Mouse (Mus musculus) liver, postnatal 0 days (tissue): Measurements from ENCODE around the gene R3hcc1l. TPM values are rescaled to one million over a fixed set of nuclear protein-coding genes. Genes with fewer than 3 reads are reported as not detected.

ENCODE experiments used
- ATAC-seq: fragments of 200-750 bp; cut with Nextera tagmentation; 2 replicates; pipeline ENCODE4 v1.8.0; 2017; ENCODE audit warnings: mild to moderate bottlenecking, moderate library complexity
- DNase-seq: peaks from one replicate; pipeline ENCODE4 v3.0.0-alpha.2; 2016
- H3K27ac ChIP-seq: fragments of 300-500 bp; sonication (generic); 2 replicates; pipeline ENCODE4 v1.5.1; 2014; ENCODE audit warnings: antibody characterized with exemption, moderate library complexity, mild to moderate bottlenecking, low read depth
- H3K27me3 ChIP-seq: fragments of 300-500 bp; sonication (generic); 2 replicates; pipeline ENCODE4 v1.6.1; 2014; ENCODE audit warnings: low read length, control low read depth, mixed read lengths; ENCODE audit not compliant: insufficient read depth
- H3K36me3 ChIP-seq: fragments of 300-500 bp; sonication (generic); replicated peaks from 2 replicates; pipeline ENCODE4 v1.6.1; 2014; ENCODE audit warnings: mild to moderate bottlenecking, control low read depth, low read length, moderate library complexity, mixed read lengths; ENCODE audit not compliant: insufficient read depth
- H3K4me1 ChIP-seq: fragments of 300-500 bp; sonication (generic); 2 replicates; pipeline ENCODE4 v1.6.1; 2014; ENCODE audit warnings: antibody characterized with exemption, mild to moderate bottlenecking, control low read depth; ENCODE audit not compliant: insufficient read depth
- H3K4me2 ChIP-seq: fragments of 300-500 bp; sonication (generic); 2 replicates; pipeline ENCODE4 v1.6.1; 2014; ENCODE audit warnings: low read depth, mild to moderate bottlenecking, low read length, moderate library complexity, mixed read lengths
- H3K4me3 ChIP-seq: fragments of 300-500 bp; sonication (generic); 2 replicates; pipeline ENCODE4 v1.5.1; 2014; ENCODE audit warnings: low read depth, low read length
- H3K9ac ChIP-seq: fragments of 300-500 bp; sonication (generic); replicated peaks from 2 replicates; pipeline ENCODE4 v1.6.1; 2014; ENCODE audit warnings: mild to moderate bottlenecking, moderate library complexity
- H3K9me3 ChIP-seq: fragments of 300-500 bp; sonication (generic); 2 replicates; pipeline ENCODE4 v1.6.1; 2016; ENCODE audit warnings: mild to moderate bottlenecking, control low read depth, low read length, mixed read lengths
- CTCF ChIP-seq: sonication (generic); IDR thresholded peaks from 2 replicates; pipeline ENCODE4 v1.5.1; 2016; ENCODE audit warnings: antibody characterized with exemption, low read depth
- EP300 ChIP-seq: IDR thresholded peaks from 2 replicates; pipeline ENCODE4 v1.6.1; 2016; ENCODE audit warnings: antibody characterized with exemption, low read depth, mild to moderate bottlenecking
- WGBS: fragments of 180-500 bp; shearing (Covaris S2); extraction: QIAGEN DNeasy Blood & Tissue Kit; methylation state at CpG from one replicate; pipeline ENCODE4 v1.1.7; 2014; ENCODE audit not compliant: insufficient replicate concordance; 5-methylcytosine and 5-hydroxymethylcytosine counted together
- polyA plus RNA-seq: library from polyadenylated mRNA; unstranded; fragments of >200 nt; fragmentation: Nextera tagmentation; extraction: Ambion mirVana; gene quantifications from 2 replicates; pipeline ENCODE4 v1.2.1, GENCODE M21; 2015

R3hcc1l gene
- polyA plus RNA-seq, 1 experiment from 2014 or later, result 7.5 TPM

- Histone ChIP-seq H3K9me3 (no peaks in the 10 kb centered on the region), H3K27me3 (no peaks in the 10 kb centered on the region), H3K4me2 (no peak overlapping the region), H3K9ac (no peak overlapping the region), H3K36me3 (peaks cover 15% of the 10 kb centered on the region; the same call in 1 of the 2 replicates), H3K4me3 (no peak overlapping the region), H3K27ac (no peak overlapping the region), H3K4me1 (no peaks in the 10 kb centered on the region)
- DNase-seq (no peak), ATAC-seq (peak; percentile 41)
- TF ChIP-seq EP300 (no peak), CTCF (no peak)
- 62% methylated on average over 3 of the region's 3 CpGs for WGBS
Observed at GRCm38 (mm10) chr19:42563726-42564270, 45.2 kb downstream of the R3hcc1l start.

- DNase-seq, result no peak
- H3K9ac ChIP-seq, result no peak overlapping the region
- no peak for TF ChIP-seq EP300
- no peak for TF ChIP-seq CTCF
- no peak for ATAC-seq
- no peak overlapping the region for H3K4me2 ChIP-seq
- H3K36me3 ChIP-seq, result peaks cover 15% of the 10 kb centered on the region; the same call in 1 of the 2 replicates
- H3K9me3 ChIP-seq, result no peaks in the 10 kb centered on the region
- H3K27me3 ChIP-seq, result no peaks in the 10 kb centered on the region
- no peak overlapping the region for H3K27ac ChIP-seq
- no peaks in the 10 kb centered on the region; the same call in 1 of the 2 replicates for H3K4me1 ChIP-seq
- H3K4me3 ChIP-seq, result no peak overlapping the region
- 82% methylated on average over 4 of the region's 4 CpGs for WGBS
Observed at GRCm38 (mm10) chr19:42566283-42567019, 47.9 kb downstream of the R3hcc1l start.

GRCm38 (mm10) chr19:42567020-42567419, 48.5 kb downstream of the R3hcc1l start:
- ATAC-seq (no peak), DNase-seq (no peak)
- TF ChIP-seq CTCF, result no peak
- TF ChIP-seq EP300, result no peak
- Histone ChIP-seq H3K27ac (no peak overlapping the region), H3K9ac (no peak overlapping the region), H3K4me1 (peaks cover 2% of the 10 kb centered on the region; the same call in 1 of the 2 replicates), H3K4me2 (no peak overlapping the region), H3K4me3 (no peak overlapping the region), H3K27me3 (no peaks in the 10 kb centered on the region), H3K9me3 (no peaks in the 10 kb centered on the region), H3K36me3 (peaks cover 15% of the 10 kb centered on the region; the same call in 1 of the 2 replicates)

- Histone ChIP-seq H3K9ac (no peak overlapping the region), H3K27me3 (no peaks in the 10 kb centered on the region), H3K4me2 (no peak overlapping the region), H3K9me3 (no peaks in the 10 kb centered on the region), H3K27ac (no peak overlapping the region), H3K4me1 (peaks cover 2% of the 10 kb centered on the region; the same call in 1 of the 2 replicates), H3K4me3 (no peak overlapping the region), H3K36me3 (peaks cover under 1% of the 10 kb centered on the region; the same call in 1 of the 2 replicates)
- 67% methylated on average over 2 of the region's 2 CpGs for WGBS
- no peak for TF ChIP-seq EP300
- no peak for TF ChIP-seq CTCF
- DNase-seq (no peak), ATAC-seq (no peak)
Observed at GRCm38 (mm10) chr19:42569076-42569475, 50.5 kb downstream of the R3hcc1l start.

DNA sequence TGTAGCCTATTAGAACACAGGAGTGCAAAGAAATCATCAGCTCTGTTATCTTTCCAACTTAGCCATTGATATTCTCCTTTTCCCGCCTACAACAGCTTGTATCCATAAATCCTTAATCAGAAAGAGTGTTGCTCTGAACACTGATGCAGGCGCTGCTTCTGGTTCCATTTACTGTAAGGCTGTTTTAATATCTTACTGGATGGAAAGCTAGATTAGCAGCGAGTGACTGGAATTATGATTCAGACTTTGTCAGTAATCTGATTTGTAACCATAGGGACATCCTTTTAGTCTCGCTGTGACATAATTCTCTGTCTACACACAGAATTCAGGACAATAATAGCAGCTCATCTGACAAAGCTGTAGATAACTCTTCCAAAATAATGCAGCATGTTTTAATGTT, 52.7 kb downstream of the R3hcc1l start:
- Histone ChIP-seq H3K27me3 (no peaks in the 10 kb centered on the region), H3K4me2 (no peak overlapping the region), H3K4me3 (no peak overlapping the region), H3K36me3 (no peaks in the 10 kb centered on the region; the same call in 1 of the 2 replicates), H3K9ac (no peak overlapping the region), H3K9me3 (no peaks in the 10 kb centered on the region), H3K27ac (no peak overlapping the region), H3K4me1 (peaks cover 2% of the 10 kb centered on the region; the same call in 1 of the 2 replicates)
- DNase-seq (no peak), ATAC-seq (no peak)
- TF ChIP-seq CTCF (no peak), EP300 (no peak)
- WGBS, result 78% methylated on average over 4 of the region's 4 CpGs

GRCm38 (mm10) chr19:42575317-42575716, 56.8 kb downstream of the R3hcc1l start:
- no peaks in the 10 kb centered on the region for H3K36me3 ChIP-seq
- H3K4me1 ChIP-seq, result peaks cover 2% of the 10 kb centered on the region; the same call in 1 of the 2 replicates
- TF ChIP-seq EP300 (no peak), CTCF (no peak)
- WGBS, result 65% methylated on average over 2 of the region's 2 CpGs
- no peaks in the 10 kb centered on the region for H3K9me3 ChIP-seq
- H3K9ac ChIP-seq, result no peak overlapping the region
- ATAC-seq (no peak), DNase-seq (no peak)
- no peak overlapping the region for H3K27ac ChIP-seq
- no peak overlapping the region for H3K4me3 ChIP-seq
- no peak overlapping the region for H3K4me2 ChIP-seq
- H3K27me3 ChIP-seq, result no peaks in the 10 kb centered on the region
